Mouse (Mus musculus): ENCODE results near the gene Mn1.

Mn1 gene

DNA sequence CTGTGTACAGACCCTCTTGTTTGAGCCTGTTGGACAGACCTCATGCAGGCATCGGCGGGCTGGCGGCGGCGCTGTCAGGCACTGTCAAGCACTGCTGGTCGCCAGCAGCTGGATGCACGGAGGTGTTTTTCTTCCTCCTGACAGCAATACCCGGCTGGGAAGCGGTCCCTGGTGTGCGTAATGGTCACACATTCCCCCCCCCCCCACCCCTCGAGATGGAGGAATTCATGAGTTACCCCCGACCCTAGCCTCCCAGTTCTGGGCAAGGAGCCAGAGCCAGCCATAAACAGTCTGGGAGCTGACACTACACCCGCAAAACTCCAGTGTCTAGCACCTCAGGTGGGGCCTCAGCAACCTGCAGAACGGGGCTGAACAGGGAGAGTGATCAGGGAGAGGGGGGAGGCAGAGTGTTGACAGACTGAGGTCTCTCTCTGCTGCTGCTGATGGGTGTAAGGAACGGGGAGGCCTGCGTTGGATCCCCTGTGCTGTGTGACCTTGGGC lies 17.2 kb downstream of the Mn1 start:
- no peak for DNase-seq

DNA sequence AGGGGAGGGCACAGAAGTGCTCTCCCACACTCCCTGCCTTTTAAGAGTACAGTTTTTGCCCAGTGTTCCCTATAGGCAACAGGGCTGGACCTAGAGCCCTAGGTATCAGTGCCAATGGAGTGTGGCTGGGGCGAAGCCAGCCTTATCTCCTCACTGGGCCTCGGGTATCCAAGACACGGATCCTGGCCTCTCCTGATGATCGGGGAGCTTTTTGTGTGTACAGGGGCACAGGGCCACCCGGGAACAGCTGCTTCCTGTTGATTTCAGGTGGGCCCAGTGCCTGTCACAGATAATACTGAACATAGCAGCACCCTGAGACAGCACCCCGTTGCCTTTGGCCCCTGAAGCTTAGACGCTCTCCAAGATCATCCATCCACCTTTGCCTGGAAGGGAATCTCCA lies 19.1 kb downstream of the Mn1 start:
- DNase-seq: no peak

GRCm38 (mm10) chr5:111437205-111437604 lies 20.0 kb downstream of the Mn1 start:
- DNase-seq: no peak

GRCm38 (mm10) chr5:111438336-111438735 lies 21.2 kb downstream of the Mn1 start:
- DNase-seq: no peak

- DNase-seq: no peak
Measured at GRCm38 (mm10) chr5:111438821-111439220, 21.7 kb downstream of the Mn1 start.

- no peak for DNase-seq
Measured at GRCm38 (mm10) chr5:111440264-111440663, 23.1 kb downstream of the Mn1 start.

DNA sequence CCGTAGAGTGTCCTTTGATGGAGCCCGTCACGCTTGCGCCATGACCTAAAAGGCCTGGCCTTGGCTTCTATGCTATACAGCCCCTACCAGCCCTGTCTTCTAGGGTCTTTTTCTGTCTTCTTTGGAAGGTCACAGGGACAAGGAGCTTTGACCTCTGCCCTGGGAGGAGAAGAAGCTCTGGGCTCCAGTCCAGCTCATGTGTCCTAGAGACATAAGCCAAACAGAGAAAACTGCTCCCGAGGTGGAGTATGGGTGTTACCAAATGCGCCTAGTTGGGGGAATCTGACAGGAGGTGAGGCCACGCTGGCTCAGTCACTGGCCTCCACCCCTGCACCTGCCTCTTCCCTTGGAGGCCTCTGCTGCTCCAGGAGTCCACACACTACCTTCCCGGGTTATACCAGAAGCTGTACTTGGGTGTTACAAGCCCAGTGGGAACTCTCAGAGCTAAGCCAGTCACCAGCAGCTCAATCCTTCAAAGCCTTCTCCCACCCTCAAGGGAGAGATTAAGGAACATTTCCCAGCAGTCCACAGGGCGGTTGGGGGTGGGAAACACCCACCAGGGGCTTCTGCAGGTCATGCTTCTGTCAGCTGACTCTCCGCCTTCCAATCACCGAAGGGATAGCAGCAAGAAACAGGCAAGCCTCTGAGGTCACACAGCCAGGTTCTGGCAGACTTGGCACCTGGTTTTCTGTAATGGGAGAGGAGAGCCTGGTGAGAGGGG lies 25.1 kb downstream of the Mn1 start:
- no peak for DNase-seq

DNA sequence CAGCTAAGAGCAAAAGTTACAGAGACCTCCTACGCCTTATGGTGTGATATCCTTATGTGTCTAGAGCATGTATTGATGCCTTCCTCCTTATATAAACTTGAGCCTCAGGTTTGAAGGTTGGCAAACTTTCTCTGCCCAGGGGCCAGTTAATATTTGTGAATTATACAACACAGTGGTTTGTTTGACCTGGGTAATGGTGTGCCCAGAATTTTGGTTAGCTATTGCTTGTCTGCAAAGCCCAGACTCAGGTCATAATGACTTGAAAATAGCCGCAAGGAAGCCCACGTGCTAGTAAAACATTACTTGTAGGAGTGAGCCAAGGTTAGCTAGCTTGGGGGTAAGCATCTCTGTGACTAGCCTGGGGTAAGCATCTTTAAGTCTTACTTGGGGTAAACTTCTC lies 26.5 kb downstream of the Mn1 start:
- no peak for DNase-seq

- no peak for DNase-seq
Measured at GRCm38 (mm10) chr5:111444361-111444760, 27.2 kb downstream of the Mn1 start.

DNA sequence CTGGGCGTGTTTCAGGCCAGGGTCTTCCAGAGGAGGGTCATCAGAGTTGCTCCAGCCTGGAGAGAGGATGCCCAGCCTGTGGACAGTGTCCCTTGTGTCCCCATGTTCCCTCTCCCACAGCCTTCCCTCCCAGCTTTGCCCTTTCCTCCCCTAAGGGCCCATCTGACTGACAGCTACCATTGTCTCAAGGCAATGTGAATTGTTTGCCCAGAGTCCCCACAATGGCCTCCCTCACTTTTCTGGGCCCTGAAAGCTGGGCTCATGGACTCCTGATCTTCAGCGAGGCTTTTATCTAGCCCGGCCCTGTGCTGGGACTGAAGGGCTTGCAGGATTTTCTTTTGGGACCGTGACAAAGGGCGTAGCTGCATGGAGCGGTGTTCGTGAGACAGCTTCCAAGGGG lies 29.5 kb downstream of the Mn1 start:
- no peak for DNase-seq

- DNase-seq: no peak
Measured at GRCm38 (mm10) chr5:111449700-111450099, 32.5 kb downstream of the Mn1 start.

GRCm38 (mm10) chr5:111454240-111454639 lies 37.1 kb downstream of the Mn1 start:
- DNase-seq: no peak

DNA sequence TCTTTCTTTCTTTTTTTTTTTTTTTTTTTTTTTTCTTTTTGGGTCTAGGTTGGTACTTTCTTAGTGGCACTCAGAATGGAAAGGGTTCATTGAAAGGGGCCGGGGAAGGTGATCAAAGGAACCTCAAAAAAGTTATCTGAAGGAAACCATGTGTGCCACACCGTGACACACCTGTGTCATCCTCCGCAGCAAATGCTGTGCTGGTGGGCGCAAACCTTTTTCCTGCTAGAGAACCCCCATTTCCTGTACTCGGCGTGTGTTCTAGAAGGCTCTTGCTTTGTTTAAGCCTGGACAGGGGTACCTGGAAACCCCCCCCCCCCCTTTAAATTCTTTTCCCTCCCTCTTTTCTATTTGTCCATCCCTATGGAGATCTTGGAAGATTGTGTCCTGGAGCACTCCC lies 37.7 kb downstream of the Mn1 start:
- DNase-seq: no peak

- no peak for DNase-seq
Measured at GRCm38 (mm10) chr5:111458675-111459074, 41.5 kb downstream of the Mn1 start.

DNA sequence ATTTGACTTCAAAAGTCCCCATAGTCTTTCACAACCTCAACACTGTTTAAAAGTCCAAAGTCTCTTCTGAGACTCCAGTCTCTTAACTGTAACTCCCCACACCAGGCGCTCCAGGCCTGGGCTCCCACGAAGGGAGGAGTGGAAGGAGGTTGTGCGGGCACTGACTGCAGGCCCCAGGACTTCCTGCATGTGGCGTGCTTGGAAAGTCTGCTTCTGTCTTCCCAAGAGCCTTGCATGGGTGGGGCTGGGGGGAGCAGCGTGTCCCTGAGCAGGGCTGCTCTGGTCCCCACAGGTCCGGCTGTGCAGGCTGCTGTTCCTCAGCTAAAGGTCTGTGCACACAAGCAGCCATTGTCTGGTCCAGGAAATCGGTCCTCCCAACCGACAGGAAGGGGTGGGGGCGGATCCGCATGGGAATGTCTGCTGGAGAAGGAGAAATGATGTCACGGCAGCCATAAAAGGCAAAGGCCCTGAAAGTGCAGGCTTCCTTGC lies 48.7 kb downstream of the Mn1 start:
- DNase-seq: no peak

DNA sequence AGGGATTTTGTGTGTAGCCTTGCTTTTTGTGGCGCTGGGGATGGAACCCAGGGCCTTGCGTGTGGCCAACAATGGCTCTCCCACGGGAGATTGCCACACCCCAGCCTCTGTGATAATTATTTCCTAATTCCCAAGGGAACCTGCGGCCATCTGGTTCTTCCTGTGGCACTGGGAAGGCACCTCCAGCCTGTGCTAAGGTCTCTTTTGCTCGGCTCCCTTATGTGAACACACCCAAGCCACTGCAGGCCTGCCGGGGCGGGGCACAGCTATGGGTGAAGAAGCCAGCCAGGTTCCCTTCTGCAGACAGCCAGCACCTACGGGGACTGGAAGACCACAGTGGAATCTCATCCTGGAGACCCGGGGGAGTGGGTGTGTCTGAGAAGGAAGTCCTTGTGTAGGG lies 49.3 kb downstream of the Mn1 start:
- no peak for DNase-seq

DNA sequence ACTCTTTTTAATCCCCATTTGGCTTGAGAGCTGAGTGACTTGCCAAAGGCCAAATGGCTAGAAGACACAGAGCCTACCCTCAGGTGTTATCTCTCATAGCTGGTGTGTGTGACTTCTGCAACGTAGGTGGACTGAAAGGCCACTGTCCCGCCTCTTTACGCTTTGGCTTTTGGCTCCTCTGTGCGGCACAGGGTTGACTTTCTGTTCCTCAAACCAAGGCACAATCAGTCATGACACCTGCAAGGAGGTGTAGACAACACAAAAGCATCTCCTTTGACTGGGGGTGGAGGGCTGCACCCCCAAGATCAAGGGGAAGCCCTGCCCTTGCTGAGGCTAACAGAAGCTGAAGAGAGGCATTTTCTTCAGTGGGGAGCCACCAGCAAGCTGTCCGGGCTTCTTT lies 50.5 kb downstream of the Mn1 start:
- DNase-seq: no peak

GRCm38 (mm10) chr5:111469195-111469882 lies 52.2 kb downstream of the Mn1 start:
- no peak for DNase-seq

GRCm38 (mm10) chr5:111470875-111471274 lies 53.7 kb downstream of the Mn1 start:
- no peak for DNase-seq

DNA sequence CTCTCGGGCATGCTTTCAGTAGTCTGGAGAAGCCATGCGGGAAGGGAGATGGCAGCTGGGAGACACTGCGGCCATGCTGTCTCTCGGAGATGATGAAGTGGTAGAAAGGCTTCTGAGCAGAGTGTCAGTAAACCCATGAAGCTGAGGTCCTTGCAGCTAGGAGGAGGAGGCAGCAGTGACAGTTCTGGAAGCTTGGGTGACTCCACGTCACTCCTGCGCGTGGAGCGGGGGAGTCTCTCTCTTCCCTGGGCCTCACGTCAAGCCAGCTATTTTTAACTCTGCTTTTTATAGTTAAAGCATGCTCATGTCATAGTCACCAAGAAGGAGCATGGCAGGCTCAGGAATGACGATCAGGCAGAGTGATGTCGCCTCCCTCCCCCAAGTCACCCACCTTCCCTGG lies 56.3 kb downstream of the Mn1 start:
- DNase-seq: no peak

- no peak for DNase-seq
Measured at GRCm38 (mm10) chr5:111475721-111476120, 58.6 kb downstream of the Mn1 start.

DNA sequence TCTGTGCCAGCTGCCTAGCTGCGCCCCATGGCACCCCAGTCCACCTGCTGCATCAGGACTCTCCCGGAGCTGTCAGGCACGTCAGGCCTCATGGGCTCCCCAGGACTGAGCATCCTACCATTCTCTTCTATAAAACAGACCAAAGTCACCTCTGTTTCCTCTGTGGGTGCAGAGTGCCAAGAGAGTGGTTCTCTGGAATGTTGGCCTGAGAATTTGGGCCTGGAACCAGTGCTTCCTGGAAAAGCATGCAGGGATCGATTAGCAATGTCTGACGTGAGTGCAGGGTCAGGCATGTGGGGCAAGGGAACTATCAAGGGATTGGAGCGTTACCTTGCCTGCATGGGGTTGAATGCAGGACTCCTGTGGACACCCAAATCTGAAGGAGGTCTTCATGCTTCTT lies 59.0 kb downstream of the Mn1 start:
- no peak for DNase-seq

DNA sequence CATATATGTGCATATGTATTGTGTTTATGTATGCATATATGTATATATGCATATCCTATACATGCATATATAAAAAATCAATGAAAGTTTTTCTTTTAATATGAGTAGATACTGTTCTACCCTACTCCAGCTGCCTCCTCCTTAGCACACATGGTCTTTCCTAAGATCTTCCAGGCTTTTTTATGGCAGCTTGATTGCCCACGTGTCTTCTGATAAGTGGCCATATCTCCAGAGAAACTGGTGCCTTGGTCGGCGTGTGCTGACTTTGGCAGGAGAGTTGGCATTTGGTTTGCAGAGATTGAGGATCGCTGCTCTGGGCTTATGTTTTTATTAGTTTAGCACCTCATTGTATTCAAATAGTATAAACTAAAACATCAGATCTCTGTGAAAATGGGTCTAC lies 68.7 kb downstream of the Mn1 start:
- no peak for DNase-seq

DNA sequence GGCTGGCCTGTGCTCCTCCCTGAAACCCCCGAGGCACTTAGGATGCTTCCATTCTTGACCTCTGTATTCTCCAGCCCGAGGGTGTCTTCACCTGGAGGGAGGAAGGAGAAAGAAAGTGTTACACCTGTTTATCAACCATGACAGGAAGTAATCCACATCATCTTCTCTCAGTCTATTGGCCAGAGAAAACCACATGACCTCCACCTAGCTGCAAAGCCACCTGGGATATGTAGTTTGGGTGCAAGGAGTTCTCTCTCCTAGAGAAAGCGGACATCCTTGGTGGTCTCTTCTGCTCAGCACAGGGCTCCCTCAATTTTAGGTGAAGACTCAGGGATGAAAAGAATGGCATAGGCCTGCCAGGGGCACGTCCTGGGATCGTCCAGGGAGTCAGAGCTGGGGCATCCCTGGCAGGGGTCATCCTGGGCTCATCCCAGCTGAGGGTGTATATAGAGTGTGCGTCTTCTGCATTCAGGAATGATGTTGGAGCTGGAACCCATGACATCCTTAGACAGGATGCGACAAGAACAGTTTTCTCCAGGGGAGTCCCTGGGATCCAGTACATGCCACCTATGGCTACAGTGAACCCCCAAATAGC lies 72.0 kb downstream of the Mn1 start:
- no peak for DNase-seq

Data from spleen, adult 18-20 months (tissue).